Mouse (Mus musculus) thymus, adult 2 months (tissue): ENCODE data around the gene Angptl8. TPM values are rescaled to one million over a fixed set of nuclear protein-coding genes. Genes with fewer than 3 reads are reported as not detected.
A peak's percentile ranks its signal among the peaks of the same experiment; 100 is the strongest.

Experiments used
- DNase-seq: peaks from one replicate; pipeline ENCODE4 v3.0.0; 2021
- H3K27ac ChIP-seq: fragments of 200-500 bp; 2 replicates; pipeline ENCODE4 v1.5.1; 2012; ENCODE audit warnings: low read length, control low read depth; ENCODE audit not compliant: control insufficient read depth, insufficient read depth
- H3K27me3 ChIP-seq: fragments of 200-500 bp; 2 replicates; pipeline ENCODE4 v1.6.1; 2012; ENCODE audit warnings: mild to moderate bottlenecking, low read length, moderate library complexity, mixed read lengths; ENCODE audit not compliant: control insufficient read depth, insufficient read depth
- H3K36me3 ChIP-seq: fragments of 200-500 bp; 2 replicates; pipeline ENCODE4 v1.6.1; 2012; ENCODE audit warnings: mild to moderate bottlenecking, low read length, moderate library complexity; ENCODE audit not compliant: control insufficient read depth, insufficient read depth
- H3K4me1 ChIP-seq: fragments of 200-500 bp; replicated peaks from 2 replicates; pipeline ENCODE4 v1.6.1; 2012; ENCODE audit warnings: low read length; ENCODE audit not compliant: control insufficient read depth, insufficient read depth
- H3K4me3 ChIP-seq: fragments of 200-500 bp; 2 replicates; pipeline ENCODE4 v1.5.1; 2012; ENCODE audit warnings: mild to moderate bottlenecking, low read length, control low read depth, moderate library complexity; ENCODE audit not compliant: control insufficient read depth, insufficient read depth
- CTCF ChIP-seq: fragments of 200-500 bp; IDR thresholded peaks from 2 replicates; pipeline ENCODE4 v1.5.1; 2012; ENCODE audit warnings: mild to moderate bottlenecking, control low read depth, low read length, moderate library complexity, borderline replicate concordance; ENCODE audit not compliant: control insufficient read depth, poor library complexity, insufficient read depth; ENCODE audit errors: extremely low read depth
- POLR2A ChIP-seq: fragments of 200-500 bp; IDR thresholded peaks from 2 replicates; pipeline ENCODE4 v1.6.1; 2012; ENCODE audit warnings: mild to moderate bottlenecking, low read length, control low read depth, moderate library complexity; ENCODE audit not compliant: control insufficient read depth, poor library complexity, insufficient read depth; ENCODE audit errors: extremely low read depth
- WGBS: fragments of 180-500 bp; shearing (Covaris S2); methylation state at CpG from one replicate; pipeline ENCODE4 v1.1.7; 2018; 5-methylcytosine and 5-hydroxymethylcytosine counted together
- polyA plus RNA-seq: library from polyadenylated mRNA; depleted of rRNA; stranded (reverse); fragments of >200 nt; gene quantifications from 2 replicates; pipeline ENCODE4 v1.2.3, GENCODE M21; 2012; rRNA removed

Gene Angptl8
- polyA plus RNA-seq, 1 experiment = 4.7 TPM

DNA sequence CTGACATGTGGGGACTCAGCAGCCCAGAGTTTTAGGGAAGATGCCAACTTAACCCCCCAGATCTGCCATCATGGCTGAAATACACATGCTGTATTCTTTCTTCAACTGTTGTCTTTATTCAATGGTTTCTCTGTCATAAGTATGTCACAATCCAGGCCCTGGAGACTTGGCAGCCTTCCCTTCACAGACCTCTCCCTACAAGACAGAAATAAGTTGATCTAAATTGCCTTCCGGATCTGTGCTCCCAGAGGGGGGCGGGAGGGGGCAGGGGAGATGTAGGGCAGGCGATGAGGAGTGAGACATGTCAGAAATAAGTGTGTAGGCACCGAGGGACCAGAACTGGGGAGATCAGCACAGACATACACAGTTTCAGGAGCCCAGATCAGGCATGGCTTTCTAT lies 36.9 kb downstream of the Angptl8 start:
- no peaks in the 10 kb centered on the region for H3K27me3 ChIP-seq
- no peak overlapping the region for H3K4me3 ChIP-seq
- TF ChIP-seq CTCF (no peak), POLR2A (no peak)
- DNase-seq = no peak
- no peaks in the 10 kb centered on the region for H3K4me1 ChIP-seq
- H3K36me3 ChIP-seq = no peaks in the 10 kb centered on the region
- whole genome bisulfite sequencing = 84% methylated on average over 4 of the region's 4 CpGs
- H3K27ac ChIP-seq = no peak overlapping the region

DNA sequence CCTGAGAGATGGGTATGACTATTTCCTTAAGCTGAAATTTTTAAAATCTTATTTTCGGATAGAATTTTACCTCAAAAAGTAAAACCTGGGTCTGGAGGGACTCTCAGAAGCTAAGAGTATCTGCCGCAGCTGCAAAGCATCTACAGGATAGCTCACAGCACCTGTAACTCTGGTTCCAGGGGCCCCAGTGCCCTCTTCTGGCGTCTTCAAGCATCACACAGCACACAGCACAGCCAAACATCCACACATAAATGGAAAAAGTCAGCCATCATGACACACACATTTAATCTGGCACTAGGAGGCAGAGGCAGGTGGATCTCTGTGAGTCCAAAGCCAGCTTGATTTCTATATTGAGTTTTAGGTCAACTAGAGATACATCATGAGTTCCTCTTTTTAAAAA lies 41.3 kb downstream of the Angptl8 start:
- H3K27me3 ChIP-seq = no peaks in the 10 kb centered on the region
- DNase-seq = peak; percentile 10
- H3K4me3 ChIP-seq = no peak overlapping the region
- H3K4me1 ChIP-seq = no peaks in the 10 kb centered on the region
- TF ChIP-seq CTCF (no peak), POLR2A (no peak)
- WGBS = 66% methylated on average over 3 of the region's 3 CpGs
- H3K36me3 ChIP-seq = no peaks in the 10 kb centered on the region
- no peak overlapping the region for H3K27ac ChIP-seq

Other genes starting within 250 kb of the Angptl8 start
- gene Timm29, start 242.8 kb upstream of the Angptl8 start, polyA plus RNA-seq = 43.5 and 45.8 TPM in 2 replicates
- 47.1 and 50.6 TPM in 2 replicates for gene Yipf2, start 242.7 kb upstream of the Angptl8 start, polyA plus RNA-seq
- gene Smarca4, start 219.3 kb upstream of the Angptl8 start, polyA plus RNA-seq = 156 and 191 TPM in 2 replicates
- gene Ldlr, start 112.0 kb upstream of the Angptl8 start, polyA plus RNA-seq = 23.9 and 30.5 TPM in 2 replicates
- 59.0 and 75.8 TPM in 2 replicates for gene Spc24, start 75.2 kb upstream of the Angptl8 start, polyA plus RNA-seq
- gene Kank2, start 36.8 kb upstream of the Angptl8 start, polyA plus RNA-seq = 9.1 and 12.6 TPM in 2 replicates
- gene Dock6, start 17.1 kb downstream of the Angptl8 start, polyA plus RNA-seq = 27.7 and 30.8 TPM in 2 replicates
- gene Rab3d, start 82.7 kb downstream of the Angptl8 start, polyA plus RNA-seq = 34.9 and 40.3 TPM in 2 replicates
- gene Ccdc159, start 92.0 kb downstream of the Angptl8 start, polyA plus RNA-seq = 1.3 and 1.9 TPM in 2 replicates
- 40.0 and 47.7 TPM in 2 replicates for gene Tmem205, start 92.0 kb downstream of the Angptl8 start, polyA plus RNA-seq
- 3.8 and 5.5 TPM in 2 replicates for gene Plppr2, start 101.5 kb downstream of the Angptl8 start, polyA plus RNA-seq
- 6.7 and 7.6 TPM in 2 replicates for gene Swsap1, start 120.2 kb downstream of the Angptl8 start, polyA plus RNA-seq
- gene Epor, start 128.0 kb downstream of the Angptl8 start, polyA plus RNA-seq = 3.8 and 4.9 TPM in 2 replicates
- gene Rgl3, start 153.9 kb downstream of the Angptl8 start, polyA plus RNA-seq = 7.8 and 9.5 TPM in 2 replicates
- gene Ccdc151, start 167.1 kb downstream of the Angptl8 start, polyA plus RNA-seq = 0.11 and 0.18 TPM in 2 replicates
- 109 and 119 TPM in 2 replicates for gene Prkcsh, start 167.3 kb downstream of the Angptl8 start, polyA plus RNA-seq
- gene Elavl3, start 216.5 kb downstream of the Angptl8 start, polyA plus RNA-seq = 0.35 and 0.43 TPM in 2 replicates
- not detected in 2 replicates for gene Gm49318, start 235.7 kb downstream of the Angptl8 start, polyA plus RNA-seq
- 52.0 and 52.6 TPM in 2 replicates for gene Zfp653, start 235.9 kb downstream of the Angptl8 start, polyA plus RNA-seq
- 58.1 and 62.2 TPM in 2 replicates for gene Ecsit, start 249.9 kb downstream of the Angptl8 start, polyA plus RNA-seq